Mouse (Mus musculus) heart, embryonic 13.5 days (tissue): ENCODE data around the gene Fez2. TPM values are rescaled to one million over a fixed set of nuclear protein-coding genes. Genes with fewer than 3 reads are reported as not detected.

Experiments used
- ATAC-seq: fragments of 200-750 bp; cut with Nextera tagmentation; 2 replicates; pipeline ENCODE4 v1.8.0; 2017; ENCODE audit warnings: moderate TSS enrichment; ENCODE audit not compliant: insufficient number of reproducible peaks, low FRiP score, low TSS enrichment; ENCODE audit errors: extremely low read depth
- H3K27ac ChIP-seq: fragments of 300-500 bp; sonication (generic); replicated peaks from 2 replicates; pipeline ENCODE4 v1.5.1; 2015; ENCODE audit warnings: moderate library complexity, mild to moderate bottlenecking, inconsistent platforms
- H3K27me3 ChIP-seq: fragments of 300-500 bp; sonication (generic); replicated peaks from 2 replicates; pipeline ENCODE4 v1.6.1; 2015; ENCODE audit warnings: mild to moderate bottlenecking, inconsistent platforms
- H3K36me3 ChIP-seq: fragments of 300-500 bp; sonication (generic); 2 replicates; pipeline ENCODE4 v1.6.1; 2015; ENCODE audit warnings: mild to moderate bottlenecking, inconsistent platforms
- H3K4me1 ChIP-seq: fragments of 300-500 bp; sonication (generic); 2 replicates; pipeline ENCODE4 v1.6.1; 2015; ENCODE audit warnings: inconsistent platforms
- H3K4me2 ChIP-seq: fragments of 300-500 bp; sonication (generic); 2 replicates; pipeline ENCODE4 v1.6.1; 2015; ENCODE audit warnings: inconsistent platforms, mild to moderate bottlenecking, moderate library complexity
- H3K4me3 ChIP-seq: fragments of 300-500 bp; sonication (generic); 2 replicates; pipeline ENCODE4 v1.5.1; 2015; ENCODE audit warnings: moderate library complexity, mild to moderate bottlenecking, inconsistent platforms
- H3K9ac ChIP-seq: fragments of 300-500 bp; sonication (generic); 2 replicates; pipeline ENCODE4 v1.6.1; 2015; ENCODE audit warnings: inconsistent platforms, mild to moderate bottlenecking, moderate library complexity
- H3K9me3 ChIP-seq: fragments of 300-500 bp; sonication (generic); 2 replicates; pipeline ENCODE4 v1.6.1; 2016; ENCODE audit warnings: inconsistent platforms
- WGBS: fragments of 180-500 bp; shearing (Covaris S2); methylation state at CpG from one replicate; pipeline ENCODE4 v1.1.7; 2015; ENCODE audit warnings: mixed read lengths; 5-methylcytosine and 5-hydroxymethylcytosine counted together
- polyA plus RNA-seq: library from polyadenylated mRNA; unstranded; fragments of >200 nt; fragmentation: Nextera tagmentation; extraction: Ambion mirVana; gene quantifications from 2 replicates; pipeline ENCODE4 v1.2.1, GENCODE M21; 2015

Fez2 gene
- polyA plus RNA-seq, 1 experiment from 2014 or later: 45.3 TPM

GRCm38 (mm10) chr17:78366070-78366469 lies 51.9 kb downstream of the Fez2 start:
- Histone ChIP-seq H3K27ac (no peak overlapping the region), H3K4me2 (no peak overlapping the region), H3K9me3 (no peaks in the 10 kb centered on the region), H3K4me1 (0 out of 2 replicates have a peak, but pooled peaks cover 5% of the 10 kb centered on the region), H3K36me3 (peaks cover 21% of the 10 kb centered on the region), H3K4me3 (no peak overlapping the region), H3K27me3 (no peaks in the 10 kb centered on the region), H3K9ac (no peak overlapping the region)
- ATAC-seq: no peak
- 70% methylated on average over 7 of the region's 7 CpGs for WGBS

- Histone ChIP-seq H3K36me3 (peaks cover 21% of the 10 kb centered on the region), H3K9me3 (no peaks in the 10 kb centered on the region), H3K27me3 (no peaks in the 10 kb centered on the region), H3K27ac (no peak overlapping the region), H3K4me3 (no peak overlapping the region), H3K4me2 (no peak overlapping the region), H3K4me1 (0 out of 2 replicates have a peak, but pooled peaks cover 5% of the 10 kb centered on the region), H3K9ac (no peak overlapping the region)
- 80% methylated on average over 23 of the region's 23 CpGs for WGBS
- ATAC-seq: no peak
Observed at GRCm38 (mm10) chr17:78364555-78365302, 53.2 kb downstream of the Fez2 start.

- Histone ChIP-seq H3K4me2 (peak overlapping the region; percentile 18; the same call in 1 of the 2 replicates), H3K9me3 (no peaks in the 10 kb centered on the region), H3K4me1 (0 out of 2 replicates have a peak, but pooled peaks cover 5% of the 10 kb centered on the region), H3K36me3 (no peaks in the 10 kb centered on the region), H3K4me3 (no peak overlapping the region), H3K27me3 (no peaks in the 10 kb centered on the region), H3K27ac (peak overlapping the region; percentile 55; the same call in 1 of the 2 replicates), H3K9ac (no peak overlapping the region)
- 64% methylated on average over 13 of the region's 13 CpGs for WGBS
- no peak for ATAC-seq
Observed at GRCm38 (mm10) chr17:78361939-78362728, 55.8 kb downstream of the Fez2 start.

DNA sequence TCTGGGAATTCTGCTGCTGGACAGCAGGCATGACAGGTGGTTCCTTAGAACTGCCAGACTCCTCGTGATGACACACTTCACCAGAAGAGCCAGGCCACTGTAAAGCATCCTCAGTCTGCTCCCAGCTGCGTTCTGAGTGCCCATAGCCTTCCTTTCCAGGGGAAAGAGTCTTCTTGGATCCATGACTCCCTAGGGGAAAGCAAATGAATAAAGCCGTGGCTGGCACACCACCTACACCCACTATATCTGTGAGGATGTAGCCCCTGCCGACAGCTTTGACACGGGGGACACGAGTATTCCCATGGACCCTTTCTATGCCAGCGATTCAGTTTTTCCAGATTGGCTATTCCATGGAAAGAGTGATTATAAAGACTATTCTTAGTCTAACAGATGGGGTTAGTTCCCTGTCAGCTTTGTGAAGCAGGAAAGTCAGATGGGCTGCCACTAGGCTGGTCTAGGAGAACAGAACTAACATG lies 59.7 kb downstream of the Fez2 start:
- Histone ChIP-seq H3K36me3 (peaks cover 9% of the 10 kb centered on the region), H3K27me3 (no peaks in the 10 kb centered on the region), H3K4me1 (peaks cover 10% of the 10 kb centered on the region), H3K4me2 (no peak overlapping the region), H3K9me3 (no peaks in the 10 kb centered on the region), H3K4me3 (no peak overlapping the region), H3K27ac (no peak overlapping the region), H3K9ac (no peak overlapping the region)
- 55% methylated on average over 7 of the region's 7 CpGs for WGBS
- ATAC-seq: no peak

DNA sequence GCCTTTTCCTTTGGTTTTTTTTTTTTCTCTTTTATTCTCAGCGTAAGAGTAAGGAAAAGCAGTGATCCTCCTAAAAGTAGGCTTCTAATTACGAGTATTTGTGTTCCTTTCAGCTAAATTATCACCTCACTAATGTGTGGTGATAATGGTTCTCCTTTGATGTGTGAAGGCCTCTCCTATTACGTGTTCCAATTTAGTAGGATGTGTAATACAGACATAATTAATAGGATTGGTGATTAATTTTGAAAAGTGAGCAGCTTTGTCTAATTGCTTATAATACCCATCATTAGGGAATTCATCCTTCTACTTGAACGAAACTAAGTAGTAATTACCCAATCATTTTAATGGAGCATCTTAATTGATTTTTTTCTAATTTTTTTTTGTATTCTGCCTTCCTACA lies 60.2 kb downstream of the Fez2 start:
- Histone ChIP-seq H3K4me1 (peaks cover 8% of the 10 kb centered on the region), H3K36me3 (peaks cover 9% of the 10 kb centered on the region), H3K9me3 (no peaks in the 10 kb centered on the region), H3K27me3 (no peaks in the 10 kb centered on the region), H3K4me3 (no peak overlapping the region), H3K4me2 (no peak overlapping the region), H3K27ac (no peak overlapping the region), H3K9ac (no peak overlapping the region)
- ATAC-seq: no peak
- WGBS: 80% methylated on average over 4 of the region's 4 CpGs

DNA sequence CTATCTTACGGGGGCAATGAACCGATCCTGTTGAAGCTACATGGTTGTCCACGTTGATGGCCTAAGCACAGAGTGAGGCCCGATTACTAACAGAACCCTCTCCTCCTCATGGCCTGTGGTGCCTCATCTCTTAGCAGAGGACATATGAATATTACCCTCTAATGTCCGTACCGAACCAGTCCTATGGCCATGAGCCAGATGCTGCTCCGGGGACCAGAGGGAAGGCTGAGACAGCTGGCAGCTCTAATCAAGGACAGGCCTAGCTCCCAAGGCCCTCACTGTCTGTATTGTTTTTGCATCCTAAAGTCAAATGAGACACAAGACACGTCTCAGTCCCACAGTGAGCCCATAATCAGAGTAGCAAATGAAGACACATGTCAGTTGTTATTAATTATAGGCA lies 62.3 kb downstream of the Fez2 start:
- Histone ChIP-seq H3K4me2 (no peak overlapping the region), H3K4me3 (no peak overlapping the region), H3K4me1 (peaks cover 20% of the 10 kb centered on the region), H3K27ac (no peak overlapping the region), H3K36me3 (peaks cover 9% of the 10 kb centered on the region), H3K9me3 (no peaks in the 10 kb centered on the region), H3K9ac (no peak overlapping the region), H3K27me3 (no peaks in the 10 kb centered on the region)
- 86% methylated on average over 8 of the region's 8 CpGs for WGBS
- ATAC-seq: no peak

- peak overlapping the region; percentile 6 for H3K27ac ChIP-seq
Observed at GRCm38 (mm10) chr17:78354871-78355270, 63.1 kb downstream of the Fez2 start.

DNA sequence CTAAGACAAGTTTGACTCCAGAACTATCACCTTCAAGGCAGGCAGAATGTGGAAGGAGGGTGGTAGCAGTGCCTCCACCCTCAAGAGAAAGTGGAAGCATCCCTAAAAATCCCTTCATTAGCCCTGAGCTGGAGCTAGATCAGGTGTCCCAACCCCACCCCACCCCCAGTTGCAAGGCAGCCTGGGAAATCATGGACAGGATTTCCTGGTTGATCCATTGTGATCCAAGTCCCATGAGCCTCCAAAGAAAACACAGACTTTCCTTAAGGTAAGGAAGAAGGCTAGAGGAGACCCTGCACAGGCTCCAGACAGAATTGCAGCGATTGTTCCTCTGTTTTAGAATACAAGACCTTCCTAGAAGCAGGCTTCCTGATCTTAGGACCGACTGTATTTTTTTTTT lies 63.5 kb downstream of the Fez2 start:
- Histone ChIP-seq H3K4me2 (no peak overlapping the region), H3K4me3 (no peak overlapping the region), H3K9me3 (no peaks in the 10 kb centered on the region), H3K36me3 (peaks cover 9% of the 10 kb centered on the region), H3K4me1 (peaks cover 26% of the 10 kb centered on the region), H3K9ac (no peak overlapping the region), H3K27me3 (no peaks in the 10 kb centered on the region), H3K27ac (peak overlapping the region; percentile 6)
- 76% methylated on average over 2 of the region's 2 CpGs for WGBS
- no peak for ATAC-seq

More at GRCm38 (mm10) chr17:78354871-78355270, 63.1 kb downstream of the Fez2 start:
- WGBS: 72% methylated on average over 12 of the region's 12 CpGs
- H3K4me1 ChIP-seq: peaks cover 26% of the 10 kb centered on the region
- no peaks in the 10 kb centered on the region for H3K27me3 ChIP-seq
- ATAC-seq: no peak
- peaks cover 9% of the 10 kb centered on the region for H3K36me3 ChIP-seq
- H3K9me3 ChIP-seq: no peaks in the 10 kb centered on the region
- no peak overlapping the region for H3K4me3 ChIP-seq
- no peak overlapping the region for H3K4me2 ChIP-seq
- H3K9ac ChIP-seq: no peak overlapping the region

GRCm38 (mm10) chr17:78352500-78352855 lies 65.5 kb downstream of the Fez2 start:
- Histone ChIP-seq H3K27me3 (no peaks in the 10 kb centered on the region), H3K36me3 (peaks cover 13% of the 10 kb centered on the region), H3K4me2 (peak overlapping the region; percentile 20; the same call in 1 of the 2 replicates), H3K4me1 (peaks cover 26% of the 10 kb centered on the region), H3K4me3 (no peak overlapping the region), H3K9ac (no peak overlapping the region), H3K27ac (no peak overlapping the region), H3K9me3 (no peaks in the 10 kb centered on the region)
- 77% methylated on average over 3 of the region's 3 CpGs for WGBS
- no peak for ATAC-seq

GRCm38 (mm10) chr17:78351676-78352499 lies 66.1 kb downstream of the Fez2 start:
- Histone ChIP-seq H3K9ac (no peak overlapping the region), H3K36me3 (peaks cover 16% of the 10 kb centered on the region), H3K4me1 (peaks cover 26% of the 10 kb centered on the region), H3K27me3 (no peaks in the 10 kb centered on the region), H3K9me3 (no peaks in the 10 kb centered on the region), H3K4me3 (no peak overlapping the region), H3K4me2 (peak overlapping the region; percentile 20; the same call in 1 of the 2 replicates), H3K27ac (no peak overlapping the region)
- no peak for ATAC-seq
- WGBS: 59% methylated on average over 12 of the region's 12 CpGs
